Mouse (Mus musculus): ENCODE measurements around the gene Dcpp3.

DNA sequence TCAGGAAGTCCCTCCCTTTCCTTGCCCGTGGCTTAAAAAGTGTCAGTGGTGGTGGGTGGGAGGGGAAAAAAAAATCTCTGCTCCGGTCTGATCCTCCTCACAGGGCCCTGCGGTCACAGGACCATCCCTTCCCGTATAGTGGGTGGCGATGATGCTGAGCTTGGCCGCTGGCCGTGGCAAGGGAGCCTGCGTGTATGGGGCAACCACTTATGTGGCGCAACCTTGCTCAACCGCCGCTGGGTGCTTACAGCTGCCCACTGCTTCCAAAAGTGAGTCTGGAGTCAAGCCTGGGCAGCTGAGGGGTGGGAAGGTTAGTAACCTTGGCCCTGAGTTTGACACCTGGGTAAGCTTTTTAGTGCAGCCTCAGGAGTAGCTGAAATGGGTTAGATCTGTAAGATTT lies 48.7 kb upstream of the Dcpp3 start:
- TF ChIP-seq POLR2A (IDR thresholded peaks at IDR 0.05; ENCODE audit: borderline replicate concordance, control insufficient read depth, low read depth, low read length) (no peak), CTCF (IDR thresholded peaks at IDR 0.05; ENCODE audit: control insufficient read depth, insufficient read depth, low read length) (no peak)
